Mouse (Mus musculus) erythroblast, embryonic 14.5 days (primary cell): ENCODE measurements at regions not wholly inside any gene's neighbourhood (a gene's known extent, or its start where the extent isn't known, plus 50 kb on each side); places are given as distances from the start of the nearest gene placed in this dataset.

Source experiments
- GATA1 ChIP-seq: IDR thresholded peaks from 2 replicates; pipeline ENCODE4 v1.6.1; 2012; ENCODE audit warnings: low read length, inconsistent platforms, mixed read lengths
- TAL1 ChIP-seq: IDR thresholded peaks from 3 replicates; pipeline ENCODE4 v1.6.1; 2012; ENCODE audit warnings: low read length, inconsistent platforms, mixed read lengths

- TF ChIP-seq TAL1, result no peak
- TF ChIP-seq GATA1, result no peak
These were observed 253.4 kb downstream of the Gm49356 start for GRCm38 (mm10) chr15:59142481-59142880.
